Mouse (Mus musculus): ENCODE results near the gene Xylt1. TPM values are rescaled to one million over a fixed set of nuclear protein-coding genes. Genes with fewer than 3 reads are reported as not detected.

Xylt1 gene
- polyA plus RNA-seq, 1 experiment from 2014 or later, result 2.6 TPM

DNA sequence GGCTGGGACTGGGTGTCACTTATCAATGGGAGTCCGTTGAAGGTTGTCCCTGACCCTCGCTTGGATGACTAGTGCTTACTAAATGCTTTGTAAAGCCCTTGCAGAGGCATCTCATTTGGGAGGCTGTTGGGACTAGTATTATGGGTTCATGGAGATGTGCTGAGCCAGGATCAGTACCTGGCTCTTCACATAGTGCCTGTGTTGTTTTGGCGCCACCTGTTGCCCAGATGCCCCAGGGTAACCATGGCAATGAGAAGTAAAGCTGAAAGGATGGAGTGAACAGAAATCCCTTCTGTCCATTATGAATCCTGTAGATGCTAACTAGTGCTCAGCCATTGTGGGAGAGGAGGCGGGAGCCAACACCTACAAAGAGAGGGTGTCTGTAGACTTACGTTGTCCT is 249.9 kb downstream of the Xylt1 start:
- Histone ChIP-seq H3K4me3 (replicated peaks; ENCODE audit: low read length) (no peak overlapping the region), H3K9ac (replicated peaks; ENCODE audit: low read depth, low read length) (no peak overlapping the region), H3K4me1 (replicated peaks; ENCODE audit: control insufficient read depth, insufficient read depth, low read length) (peaks cover 12% of the 10 kb centered on the region; the same call in 1 of the 2 replicates), H3K27me3 (replicated peaks; ENCODE audit: control insufficient read depth, insufficient read depth, low read length) (no peaks in the 10 kb centered on the region), H3K27ac (ENCODE audit: low read length) (no peak overlapping the region), H3K36me3 (ENCODE audit: control insufficient read depth, insufficient read depth) (no peaks in the 10 kb centered on the region), H3K9me3 (ENCODE audit: control insufficient read depth, low read length) (no peaks in the 10 kb centered on the region), H3K4me2 (ENCODE audit: low read length) (no peak overlapping the region)
- no peak for ATAC-seq
- WGBS, result 50% methylated on average over 5 of the region's 5 CpGs

DNA sequence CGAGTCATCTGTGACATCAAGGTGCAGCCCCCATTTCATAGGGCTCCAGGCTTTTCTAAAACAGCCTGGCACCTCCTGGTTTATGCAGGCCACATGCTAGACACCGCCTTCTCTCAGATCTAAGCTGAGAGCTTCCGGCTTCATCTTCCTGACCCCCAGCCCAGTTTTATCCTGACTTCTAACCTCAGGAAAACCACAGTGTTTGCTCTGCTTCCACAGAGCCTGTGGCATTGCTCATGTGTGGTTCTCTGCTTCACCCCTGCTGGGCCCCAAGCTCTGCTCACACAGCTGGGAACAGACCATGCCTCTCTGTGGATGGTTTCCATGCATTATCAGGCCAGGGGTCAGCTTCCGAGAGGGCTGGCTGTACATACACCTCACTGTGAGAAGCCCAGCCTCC is 254.8 kb downstream of the Xylt1 start:
- Histone ChIP-seq H3K27me3 (replicated peaks; ENCODE audit: control insufficient read depth, insufficient read depth, low read length) (no peaks in the 10 kb centered on the region), H3K27ac (ENCODE audit: low read length) (no peak overlapping the region), H3K9ac (replicated peaks; ENCODE audit: low read depth, low read length) (no peak overlapping the region), H3K9me3 (ENCODE audit: control insufficient read depth, low read length) (no peaks in the 10 kb centered on the region), H3K4me1 (replicated peaks; ENCODE audit: control insufficient read depth, insufficient read depth, low read length) (no peaks in the 10 kb centered on the region; the same call in 1 of the 2 replicates), H3K4me3 (replicated peaks; ENCODE audit: low read length) (no peak overlapping the region), H3K4me2 (ENCODE audit: low read length) (no peak overlapping the region), H3K36me3 (ENCODE audit: control insufficient read depth, insufficient read depth) (no peaks in the 10 kb centered on the region)
- WGBS, result 70% methylated on average over 4 of the region's 4 CpGs
- no peak for ATAC-seq

DNA sequence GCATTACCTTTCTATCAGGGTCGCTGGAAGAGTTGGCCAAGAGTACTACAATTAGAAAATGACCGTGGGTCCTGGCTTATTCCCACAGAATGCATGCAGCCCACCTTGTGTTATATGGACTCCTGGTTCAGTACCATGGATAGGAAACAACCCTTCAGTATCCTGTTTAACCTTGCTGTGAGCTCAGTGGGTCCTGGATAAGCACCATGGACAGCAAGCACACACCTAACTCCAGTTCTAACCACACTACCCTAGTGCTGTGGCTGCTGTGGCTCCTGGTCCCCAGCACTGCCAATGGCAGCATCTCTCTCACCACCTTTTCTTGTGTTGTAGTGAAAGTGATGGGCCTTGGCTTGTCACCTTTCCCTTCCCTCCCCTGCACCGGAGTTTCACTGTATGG is 255.9 kb downstream of the Xylt1 start:
- no peak overlapping the region for H3K4me2 ChIP-seq (ENCODE audit: low read length)
- no peaks in the 10 kb centered on the region for H3K27me3 ChIP-seq (replicated peaks; ENCODE audit: control insufficient read depth, insufficient read depth, low read length)
- no peak for ATAC-seq
- 83% methylated on average over 3 of the region's 3 CpGs for WGBS
- no peaks in the 10 kb centered on the region; the same call in 1 of the 2 replicates for H3K4me1 ChIP-seq (replicated peaks; ENCODE audit: control insufficient read depth, insufficient read depth, low read length)
- H3K9me3 ChIP-seq (ENCODE audit: control insufficient read depth, low read length), result no peaks in the 10 kb centered on the region
- no peak overlapping the region for H3K27ac ChIP-seq (ENCODE audit: low read length)
- H3K36me3 ChIP-seq (ENCODE audit: control insufficient read depth, insufficient read depth), result no peaks in the 10 kb centered on the region
- no peak overlapping the region for H3K9ac ChIP-seq (replicated peaks; ENCODE audit: low read depth, low read length)
- H3K4me3 ChIP-seq (replicated peaks; ENCODE audit: low read length), result no peak overlapping the region

DNA sequence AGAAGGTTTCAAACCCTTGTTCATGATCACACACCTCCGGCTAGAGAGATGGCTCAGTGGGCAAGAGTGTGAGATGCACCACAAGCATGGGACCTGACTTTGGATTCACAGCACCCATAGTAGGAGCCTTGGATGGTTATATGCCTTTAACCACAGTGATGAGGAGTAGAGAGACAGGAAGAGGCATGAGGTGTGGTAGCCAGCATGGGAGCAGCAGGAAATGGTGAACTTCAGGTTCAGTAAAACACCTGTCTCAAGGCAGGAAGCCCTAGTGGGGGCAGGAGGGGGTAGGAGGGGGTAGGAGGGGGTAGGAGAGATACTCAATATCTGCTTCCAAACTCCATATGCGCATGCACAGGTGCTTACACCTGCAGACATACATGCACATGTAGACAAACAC is 257.2 kb downstream of the Xylt1 start:
- Histone ChIP-seq H3K36me3 (ENCODE audit: control insufficient read depth, insufficient read depth) (no peaks in the 10 kb centered on the region), H3K4me1 (replicated peaks; ENCODE audit: control insufficient read depth, insufficient read depth, low read length) (no peaks in the 10 kb centered on the region; the same call in 1 of the 2 replicates), H3K9me3 (ENCODE audit: control insufficient read depth, low read length) (no peaks in the 10 kb centered on the region), H3K27me3 (replicated peaks; ENCODE audit: control insufficient read depth, insufficient read depth, low read length) (no peaks in the 10 kb centered on the region), H3K4me2 (ENCODE audit: low read length) (no peak overlapping the region), H3K27ac (ENCODE audit: low read length) (no peak overlapping the region), H3K9ac (replicated peaks; ENCODE audit: low read depth, low read length) (no peak overlapping the region), H3K4me3 (replicated peaks; ENCODE audit: low read length) (no peak overlapping the region)
- ATAC-seq, result no peak
- WGBS, result 90% methylated on average over 2 of the region's 2 CpGs

DNA sequence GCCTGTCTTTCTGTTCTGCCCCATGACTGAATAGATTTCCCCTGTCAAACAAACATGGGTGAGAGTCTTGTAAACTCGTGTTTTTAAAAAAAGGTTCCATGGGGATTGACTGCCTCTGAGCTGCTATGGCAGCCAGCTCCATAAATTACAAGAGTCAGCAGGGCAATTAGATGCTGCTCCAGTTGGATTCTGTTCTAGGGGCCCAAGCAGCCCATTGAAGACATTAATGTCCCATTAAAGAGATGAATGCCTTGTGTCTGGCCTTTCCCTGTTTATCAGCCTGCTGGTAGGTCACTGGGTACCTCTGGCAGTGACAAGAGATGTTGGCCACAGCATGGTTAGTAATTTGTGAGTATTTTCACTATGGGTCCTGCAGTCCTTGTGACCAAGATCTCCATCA is 271.9 kb downstream of the Xylt1 start:
- Histone ChIP-seq H3K4me1 (replicated peaks; ENCODE audit: control insufficient read depth, insufficient read depth, low read length) (no peaks in the 10 kb centered on the region), H3K9ac (replicated peaks; ENCODE audit: low read depth, low read length) (no peak overlapping the region), H3K27ac (ENCODE audit: low read length) (no peak overlapping the region), H3K36me3 (ENCODE audit: control insufficient read depth, insufficient read depth) (no peaks in the 10 kb centered on the region), H3K27me3 (replicated peaks; ENCODE audit: control insufficient read depth, insufficient read depth, low read length) (no peaks in the 10 kb centered on the region), H3K4me3 (replicated peaks; ENCODE audit: low read length) (no peak overlapping the region), H3K4me2 (ENCODE audit: low read length) (no peak overlapping the region), H3K9me3 (ENCODE audit: control insufficient read depth, low read length) (no peaks in the 10 kb centered on the region)
- no peak for ATAC-seq
- WGBS, result 78% methylated on average over 1 of the region's 1 CpGs

DNA sequence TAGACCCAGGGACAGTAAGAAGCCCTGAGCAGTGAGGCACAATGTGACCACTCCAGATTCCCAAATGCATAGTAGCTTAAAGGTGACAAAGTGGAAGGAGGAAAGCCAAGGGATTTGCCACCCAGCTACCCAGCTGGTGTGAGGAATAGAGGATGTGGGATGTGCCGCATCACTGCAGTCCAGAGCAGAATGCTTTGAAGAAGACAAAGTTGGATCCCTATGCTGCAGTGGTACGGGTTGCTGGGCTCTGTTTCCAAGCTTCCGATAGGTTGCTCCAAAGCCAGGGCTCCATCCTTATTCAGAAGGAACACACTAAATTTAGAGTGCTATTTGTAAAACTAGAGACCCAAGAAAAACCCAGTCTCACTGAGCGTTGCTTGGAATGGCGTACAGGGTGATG is 275.0 kb downstream of the Xylt1 start:
- no peaks in the 10 kb centered on the region for H3K36me3 ChIP-seq (ENCODE audit: control insufficient read depth, insufficient read depth)
- WGBS, result 99% methylated on average over 5 of the region's 5 CpGs
- H3K27me3 ChIP-seq (replicated peaks; ENCODE audit: control insufficient read depth, insufficient read depth, low read length), result no peaks in the 10 kb centered on the region
- H3K27ac ChIP-seq (ENCODE audit: low read length), result no peak overlapping the region
- H3K4me1 ChIP-seq (replicated peaks; ENCODE audit: control insufficient read depth, insufficient read depth, low read length), result no peaks in the 10 kb centered on the region
- no peak overlapping the region for H3K4me2 ChIP-seq (ENCODE audit: low read length)
- no peak overlapping the region for H3K4me3 ChIP-seq (replicated peaks; ENCODE audit: low read length)
- H3K9ac ChIP-seq (replicated peaks; ENCODE audit: low read depth, low read length), result no peak overlapping the region
- ATAC-seq, result no peak
- no peaks in the 10 kb centered on the region for H3K9me3 ChIP-seq (ENCODE audit: control insufficient read depth, low read length)

DNA sequence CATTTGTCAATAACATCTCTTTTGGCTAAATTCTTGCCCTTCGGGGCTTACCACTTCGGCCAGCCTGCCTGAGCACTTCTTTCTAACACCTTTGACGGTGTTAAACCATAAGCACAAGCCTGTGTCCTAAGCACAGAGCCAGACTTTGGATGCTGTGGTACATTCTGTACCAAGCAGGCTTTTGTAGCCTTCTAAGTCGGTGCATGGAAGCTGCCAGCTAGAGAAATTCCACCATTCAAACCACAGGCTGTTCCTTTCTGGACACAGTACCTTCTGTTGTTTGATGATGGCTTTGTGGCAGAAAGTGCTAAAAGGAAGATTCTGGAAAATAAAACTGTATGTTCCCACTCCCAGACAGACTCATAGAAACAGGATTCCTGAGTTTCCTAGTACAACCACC is 277.4 kb downstream of the Xylt1 start:
- H3K36me3 ChIP-seq (ENCODE audit: control insufficient read depth, insufficient read depth), result no peaks in the 10 kb centered on the region
- no peak for ATAC-seq
- 87% methylated on average over 4 of the region's 4 CpGs for WGBS
- no peaks in the 10 kb centered on the region for H3K27me3 ChIP-seq (replicated peaks; ENCODE audit: control insufficient read depth, insufficient read depth, low read length)
- no peaks in the 10 kb centered on the region for H3K4me1 ChIP-seq (replicated peaks; ENCODE audit: control insufficient read depth, insufficient read depth, low read length)
- H3K4me3 ChIP-seq (replicated peaks; ENCODE audit: low read length), result no peak overlapping the region
- no peak overlapping the region for H3K4me2 ChIP-seq (ENCODE audit: low read length)
- no peak overlapping the region for H3K9ac ChIP-seq (replicated peaks; ENCODE audit: low read depth, low read length)
- H3K27ac ChIP-seq (ENCODE audit: low read length), result no peak overlapping the region
- no peaks in the 10 kb centered on the region for H3K9me3 ChIP-seq (ENCODE audit: control insufficient read depth, low read length)

DNA sequence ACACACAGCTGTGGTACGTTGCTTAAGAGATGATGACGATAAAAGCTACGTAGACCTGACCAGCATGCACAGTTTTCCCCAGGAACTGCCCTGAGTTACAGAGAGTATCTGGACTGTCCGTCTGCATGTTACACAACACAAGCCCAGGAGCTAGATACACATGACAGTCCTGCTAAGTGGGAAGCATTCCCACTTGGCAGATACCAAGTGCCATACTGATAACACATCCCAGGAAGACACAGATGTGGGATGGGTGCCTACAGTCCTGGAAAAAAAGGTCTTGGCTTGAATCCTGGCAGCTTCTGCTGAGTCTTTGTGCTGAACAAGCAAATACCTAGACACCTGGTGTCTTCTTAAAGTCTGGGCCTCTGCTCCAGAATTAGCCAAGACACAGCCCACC is 278.0 kb downstream of the Xylt1 start:
- no peak for ATAC-seq
- 84% methylated on average over 4 of the region's 4 CpGs for WGBS

DNA sequence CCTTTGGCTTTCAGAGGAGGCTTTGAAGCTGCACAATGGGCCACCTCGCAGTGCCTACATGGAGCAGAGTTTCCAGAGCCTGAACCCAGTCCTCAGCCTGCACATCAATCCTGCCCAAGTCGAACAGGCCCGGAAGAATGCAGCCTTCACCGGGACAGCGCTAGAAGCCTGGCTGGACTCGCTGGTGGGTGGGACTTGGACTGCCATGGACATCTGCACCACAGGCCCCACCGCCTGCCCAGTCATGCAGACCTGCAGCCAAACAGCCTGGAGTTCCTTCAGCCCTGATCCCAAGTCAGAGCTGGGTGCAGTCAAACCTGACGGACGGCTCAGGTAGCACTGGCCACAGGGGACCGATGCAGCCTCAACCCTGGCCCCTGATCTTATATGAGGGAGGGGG is 286.5 kb downstream of the Xylt1 start:
- H3K27ac ChIP-seq (ENCODE audit: low read length), result no peak overlapping the region
- H3K36me3 ChIP-seq (ENCODE audit: control insufficient read depth, insufficient read depth), result no peaks in the 10 kb centered on the region
- no peak overlapping the region for H3K4me3 ChIP-seq (replicated peaks; ENCODE audit: low read length)
- WGBS, result 91% methylated on average over 10 of the region's 10 CpGs
- no peaks in the 10 kb centered on the region for H3K9me3 ChIP-seq (ENCODE audit: control insufficient read depth, low read length)
- H3K27me3 ChIP-seq (replicated peaks; ENCODE audit: control insufficient read depth, insufficient read depth, low read length), result no peaks in the 10 kb centered on the region
- H3K9ac ChIP-seq (replicated peaks; ENCODE audit: low read depth, low read length), result no peak overlapping the region
- no peak for ATAC-seq
- H3K4me1 ChIP-seq (replicated peaks; ENCODE audit: control insufficient read depth, insufficient read depth, low read length), result peaks cover 2% of the 10 kb centered on the region; the same call in 1 of the 2 replicates
- no peak overlapping the region for H3K4me2 ChIP-seq (ENCODE audit: low read length)

More for the DNA sequence above, 278.0 kb downstream of the Xylt1 start:
- Histone ChIP-seq H3K9ac (replicated peaks; ENCODE audit: low read depth, low read length) (no peak overlapping the region), H3K27me3 (replicated peaks; ENCODE audit: control insufficient read depth, insufficient read depth, low read length) (no peaks in the 10 kb centered on the region), H3K27ac (ENCODE audit: low read length) (no peak overlapping the region), H3K9me3 (ENCODE audit: control insufficient read depth, low read length) (no peaks in the 10 kb centered on the region), H3K4me1 (replicated peaks; ENCODE audit: control insufficient read depth, insufficient read depth, low read length) (no peaks in the 10 kb centered on the region), H3K4me2 (ENCODE audit: low read length) (no peak overlapping the region), H3K4me3 (replicated peaks; ENCODE audit: low read length) (no peak overlapping the region), H3K36me3 (ENCODE audit: control insufficient read depth, insufficient read depth) (no peaks in the 10 kb centered on the region)

DNA sequence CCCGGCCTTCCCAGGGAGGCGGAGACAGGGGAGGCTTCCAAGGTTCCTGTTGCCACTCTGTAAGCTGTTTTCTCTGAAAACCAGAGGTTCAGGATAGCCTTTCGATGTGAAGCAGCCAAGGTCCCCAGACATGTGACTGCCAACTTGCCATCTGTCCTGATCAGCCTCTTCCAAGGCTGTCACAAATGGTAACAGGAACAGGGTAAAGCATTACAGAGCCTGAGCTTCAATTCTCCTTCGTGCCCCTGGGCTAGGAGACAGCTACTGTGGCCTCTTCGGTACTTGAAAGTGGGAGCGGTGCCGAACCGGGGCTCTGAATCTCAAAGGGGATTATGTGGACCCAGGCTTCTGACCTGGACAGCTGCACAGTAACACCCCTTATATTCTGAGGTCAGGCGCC is 287.4 kb downstream of the Xylt1 start:
- Histone ChIP-seq H3K27me3 (replicated peaks; ENCODE audit: control insufficient read depth, insufficient read depth, low read length) (no peaks in the 10 kb centered on the region), H3K4me1 (replicated peaks; ENCODE audit: control insufficient read depth, insufficient read depth, low read length) (peaks cover 2% of the 10 kb centered on the region; the same call in 1 of the 2 replicates), H3K9me3 (ENCODE audit: control insufficient read depth, low read length) (no peaks in the 10 kb centered on the region), H3K4me2 (ENCODE audit: low read length) (no peak overlapping the region), H3K9ac (replicated peaks; ENCODE audit: low read depth, low read length) (no peak overlapping the region), H3K36me3 (ENCODE audit: control insufficient read depth, insufficient read depth) (no peaks in the 10 kb centered on the region), H3K27ac (ENCODE audit: low read length) (no peak overlapping the region), H3K4me3 (replicated peaks; ENCODE audit: low read length) (no peak overlapping the region)
- no peak for ATAC-seq
- WGBS, result 78% methylated on average over 9 of the region's 9 CpGs
